Mouse (Mus musculus) spleen, postnatal 4 days (tissue): ENCODE measurements around the gene Mrpl58.
"Not testable (repeated sequence)": the region's sequence is repeated elsewhere in the genome, so short reads cannot be mapped to it uniquely, and the experiment has no call there.

ENCODE experiments used
- DNase-seq, 2 experiments: peaks; one replicate each; pipeline ENCODE4 v3.0.0; 2022; ENCODE audit warnings: low spot score in 2 of 2

The Mrpl58 gene

DNA sequence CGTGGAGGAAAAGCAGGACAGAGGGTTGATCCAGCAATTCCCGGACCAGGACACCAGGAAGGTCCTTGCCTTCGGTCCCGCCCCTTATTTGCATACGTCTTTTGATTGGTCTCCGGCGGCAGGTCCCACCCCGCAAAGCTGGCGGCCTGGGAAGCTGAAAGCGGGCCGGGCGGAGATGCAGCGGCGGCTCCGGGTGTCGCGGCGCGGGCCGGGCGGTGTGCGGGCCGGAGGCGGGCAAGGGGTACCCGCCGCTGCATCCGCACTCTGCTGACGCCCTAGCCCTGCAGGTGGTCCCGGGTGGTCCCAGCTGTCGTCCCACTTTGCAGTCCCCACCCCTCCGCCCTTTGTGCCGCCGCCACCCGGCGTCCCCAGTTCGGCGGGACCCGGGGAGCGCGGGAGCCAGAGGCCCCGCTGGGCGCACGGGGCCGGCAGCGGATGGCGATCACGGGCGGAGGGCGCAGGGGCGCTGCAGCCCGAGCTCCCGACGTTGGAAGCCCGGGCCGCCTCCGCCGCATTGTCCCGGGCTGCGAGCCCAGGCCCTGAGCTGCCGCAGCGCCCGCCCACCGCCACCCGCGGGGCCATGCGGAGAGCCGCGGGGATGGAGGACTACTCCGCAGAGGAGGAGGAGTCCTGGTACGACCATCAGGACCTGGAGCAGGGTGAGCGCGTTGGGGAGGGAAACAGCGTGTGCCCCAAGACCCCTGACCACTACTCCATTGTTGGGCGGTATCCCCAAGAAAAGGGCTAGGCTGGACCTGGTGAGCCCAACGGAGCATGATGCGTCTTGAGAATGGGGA, 21.6 kb upstream of the Mrpl58 start, which contains the start of gene Cdr2l:
TSS of gene Cdr2l (plus strand) at position 174 of the 797 bp plus-strand sequence.
- DNase-seq, result peak in 1 of 2 experiments; percentile 44

DNA sequence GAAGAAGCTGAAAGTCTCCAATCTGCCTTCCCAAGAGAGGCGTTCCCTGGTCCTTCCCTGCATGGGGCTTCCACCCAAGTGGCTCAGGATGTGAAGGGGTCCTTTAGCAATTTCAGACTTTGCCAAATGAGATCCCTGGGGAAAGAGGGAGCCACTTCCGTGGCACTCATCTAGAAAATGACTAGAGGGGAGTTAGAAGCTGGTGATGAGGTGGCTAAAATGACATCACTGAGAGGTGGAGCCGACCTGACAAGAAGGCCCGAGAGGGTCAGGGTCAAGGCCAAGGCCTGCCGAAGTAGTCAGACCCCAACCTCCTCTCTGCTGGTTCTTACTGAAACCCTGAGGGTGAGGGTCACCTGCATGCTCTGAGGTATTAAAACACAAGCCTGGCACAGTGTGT, 20.7 kb upstream of the Mrpl58 start:
- DNase-seq, result no peak

DNA sequence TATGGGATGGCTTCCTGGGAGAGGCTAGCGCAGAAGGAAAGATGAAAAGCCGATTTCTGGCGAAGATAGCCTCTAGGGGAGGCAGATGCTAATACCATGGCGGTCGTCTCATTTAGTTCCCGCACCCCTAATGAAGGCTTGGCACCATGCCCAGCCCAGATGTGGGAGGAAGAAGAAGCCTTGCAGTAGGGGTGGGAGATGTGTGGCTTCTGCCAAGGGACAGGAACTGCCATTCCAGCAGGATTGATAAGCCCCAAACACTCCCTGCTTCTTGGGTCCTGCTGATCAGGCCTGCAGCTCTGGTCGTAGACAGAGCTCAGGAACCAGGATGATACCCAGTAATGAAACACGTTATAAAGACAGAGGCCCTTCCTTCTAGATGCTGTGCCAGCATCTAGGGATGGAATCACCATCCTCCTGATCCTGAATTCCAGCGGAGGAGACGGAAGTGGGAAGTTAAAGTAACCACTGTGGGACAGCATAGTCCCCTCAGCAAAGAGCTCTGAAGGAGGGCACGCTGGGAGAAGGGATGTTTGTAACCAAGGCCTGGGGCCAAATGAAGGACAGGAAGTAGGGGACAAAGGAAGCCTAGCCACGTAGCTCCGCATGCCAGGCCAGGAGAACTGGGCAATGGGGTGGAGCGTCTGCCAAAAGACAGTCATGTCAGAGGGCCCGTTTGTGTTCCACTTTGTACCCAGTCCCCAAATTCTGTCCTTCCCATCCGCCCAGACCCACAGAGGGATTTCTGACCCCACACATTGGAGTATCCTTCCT, 19.7 kb upstream of the Mrpl58 start:
- DNase-seq, result no peak

DNA sequence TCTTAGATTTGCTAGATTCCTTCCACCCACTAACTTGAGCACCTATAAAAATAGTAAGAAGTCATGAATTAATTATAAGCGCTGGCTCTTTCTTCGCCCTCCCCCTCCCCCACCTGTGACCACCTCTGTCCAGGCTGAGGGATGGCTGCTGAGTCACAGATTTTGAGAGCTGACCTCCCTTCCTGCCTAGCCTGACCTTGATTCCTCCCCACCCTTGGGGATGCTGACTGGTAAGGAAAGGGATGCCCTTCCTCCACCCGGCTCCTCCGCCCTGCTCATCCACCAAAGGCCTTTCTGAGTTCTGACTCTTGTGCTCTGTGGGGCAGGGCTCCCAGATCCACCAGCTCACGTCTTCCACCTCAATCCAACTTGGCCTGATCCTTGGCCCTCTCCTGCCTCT, 19.0 kb upstream of the Mrpl58 start:
- no peak for DNase-seq

DNA sequence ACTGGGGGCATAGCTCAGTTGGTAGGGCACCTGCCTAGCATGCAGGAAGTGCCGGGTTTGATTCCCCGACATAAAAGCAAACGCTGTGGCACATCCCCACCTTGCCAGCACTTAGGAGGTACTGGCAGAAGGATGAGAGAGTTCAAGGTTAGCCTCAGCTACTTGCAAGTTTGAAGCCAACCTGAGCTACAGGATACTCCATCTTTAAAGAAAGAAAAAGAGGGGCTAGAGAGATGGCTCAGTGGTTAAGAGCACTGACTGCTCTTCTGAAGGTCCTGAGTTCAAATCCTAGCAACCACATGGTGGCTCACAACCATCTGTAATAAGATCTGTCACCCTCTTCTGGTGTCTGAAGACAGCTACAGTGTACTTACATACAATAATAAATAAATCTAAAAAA, 16.7 kb upstream of the Mrpl58 start:
- DNase-seq, result not testable (repeated sequence)

DNA sequence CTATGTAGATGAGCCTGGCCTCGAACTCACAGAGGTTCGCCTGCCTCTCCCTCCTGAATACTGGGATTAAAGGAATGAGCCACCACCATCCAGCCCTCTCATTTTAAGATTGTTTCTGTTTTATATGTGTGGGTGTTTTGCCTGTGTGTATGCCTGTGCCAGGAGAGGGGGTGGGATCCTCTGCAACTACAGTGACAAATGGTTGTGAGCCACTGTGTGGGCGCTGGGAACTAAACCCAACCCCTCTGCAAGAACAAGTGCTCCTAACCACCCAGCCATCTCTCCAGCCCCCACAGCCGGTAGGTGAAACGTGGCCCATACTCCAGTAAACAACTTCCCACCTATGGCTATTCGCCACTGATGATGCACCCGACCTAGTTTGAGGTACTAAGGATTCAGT, 12.2 kb upstream of the Mrpl58 start:
- no peak for DNase-seq

DNA sequence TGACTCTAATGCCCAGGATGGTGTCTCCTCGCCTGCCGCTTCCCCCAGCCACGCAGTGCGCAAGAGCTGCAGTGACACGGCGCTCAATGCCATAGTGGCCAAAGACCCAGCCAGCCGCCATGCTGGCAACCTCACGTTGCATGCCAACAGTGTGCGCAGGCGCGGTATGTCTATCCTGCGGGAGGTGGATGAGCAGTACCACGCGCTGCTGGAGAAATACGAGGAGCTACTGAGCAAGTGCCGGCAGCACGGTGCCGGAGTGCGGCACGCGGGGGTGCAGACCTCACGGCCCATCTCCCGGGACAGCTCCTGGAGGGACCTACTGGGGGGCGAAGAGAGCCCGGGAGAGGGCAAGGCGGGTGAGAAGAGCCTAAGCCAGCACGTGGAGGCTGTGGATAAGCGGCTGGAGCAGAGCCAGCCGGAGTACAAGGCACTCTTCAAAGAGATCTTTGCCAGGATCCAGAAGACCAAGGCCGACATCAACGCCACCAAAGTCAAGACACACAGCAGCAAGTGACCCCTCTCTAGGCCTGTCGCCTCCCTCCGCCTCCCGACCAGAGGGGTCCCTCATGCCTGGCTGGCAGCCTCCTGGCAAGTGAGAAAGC, 9.7 kb upstream of the Mrpl58 start:
- DNase-seq, result no peak

DNA sequence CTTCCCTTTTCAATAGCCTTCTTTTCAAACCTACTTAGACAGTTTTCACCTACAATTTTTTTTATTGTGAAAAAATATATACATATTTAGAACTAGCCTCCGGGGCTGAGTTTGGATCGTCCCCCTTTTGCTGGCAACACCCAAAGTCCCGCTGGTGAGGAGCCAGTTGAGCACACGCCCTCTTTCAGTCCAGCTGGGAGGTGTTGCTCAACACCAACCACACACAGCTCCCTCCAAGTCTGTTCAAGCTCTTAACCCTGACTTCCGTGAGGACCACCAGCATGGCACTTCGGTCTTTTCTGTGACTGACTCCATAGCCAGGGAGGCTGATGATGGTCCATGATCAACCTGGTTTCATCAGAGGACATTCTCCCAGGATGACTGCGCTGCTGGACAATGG, 5.5 kb upstream of the Mrpl58 start:
- DNase-seq, result no peak

DNA sequence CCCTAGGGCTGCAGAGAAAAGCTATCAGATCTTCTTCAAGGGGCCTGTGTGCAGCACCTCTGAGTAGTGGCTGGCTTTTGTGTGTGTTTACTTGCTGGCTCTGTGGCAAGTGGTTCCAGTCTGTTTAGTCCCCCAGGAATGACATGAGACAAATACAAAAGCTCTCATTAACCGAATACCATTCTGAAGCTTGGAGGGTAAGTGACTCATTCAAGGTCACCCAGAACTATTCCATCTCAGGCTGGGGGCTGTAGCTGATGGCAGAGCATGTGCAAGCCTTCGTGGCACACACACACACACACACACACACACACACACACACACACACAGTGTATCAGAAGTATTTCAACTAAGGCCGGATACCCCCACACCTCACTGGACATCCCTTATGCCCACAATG, 3.4 kb upstream of the Mrpl58 start:
- DNase-seq, result no peak

DNA sequence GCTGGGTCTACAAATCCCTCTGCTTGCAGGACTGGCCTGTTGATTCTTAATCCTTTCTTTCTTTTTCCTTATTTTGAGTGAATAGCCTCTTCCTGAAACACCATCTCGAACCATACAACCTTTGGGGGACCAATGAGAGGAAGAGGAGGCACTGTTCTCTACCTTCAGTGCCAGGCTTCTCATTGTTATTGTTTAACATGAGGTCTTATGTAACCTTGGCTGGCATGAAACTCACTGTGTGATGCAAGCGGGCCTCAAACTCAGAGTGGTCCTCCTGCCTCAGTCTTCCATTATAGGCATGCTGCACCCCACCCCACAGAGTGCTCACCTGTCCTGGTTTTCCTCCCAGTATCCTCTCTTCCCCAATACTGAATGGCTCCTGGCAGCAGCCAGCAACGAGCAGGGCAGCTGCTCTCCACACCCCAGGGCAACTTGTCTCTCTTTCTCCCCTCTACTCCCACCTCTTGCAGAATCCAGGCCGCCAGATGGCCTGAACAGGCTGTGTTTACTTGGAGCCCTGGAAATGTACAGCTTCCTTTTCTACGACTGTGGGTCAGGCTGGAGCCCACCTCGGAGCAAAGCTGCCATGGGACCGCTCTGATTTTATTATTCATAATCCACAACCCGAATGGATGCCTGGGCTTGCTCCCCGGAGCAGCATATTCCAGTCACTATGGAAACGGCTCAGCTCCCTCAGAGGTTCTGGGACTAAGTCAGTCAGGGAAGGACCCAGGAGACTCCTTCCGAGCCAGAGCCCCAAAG, 2.7 kb upstream of the Mrpl58 start:
- no peak for DNase-seq

DNA sequence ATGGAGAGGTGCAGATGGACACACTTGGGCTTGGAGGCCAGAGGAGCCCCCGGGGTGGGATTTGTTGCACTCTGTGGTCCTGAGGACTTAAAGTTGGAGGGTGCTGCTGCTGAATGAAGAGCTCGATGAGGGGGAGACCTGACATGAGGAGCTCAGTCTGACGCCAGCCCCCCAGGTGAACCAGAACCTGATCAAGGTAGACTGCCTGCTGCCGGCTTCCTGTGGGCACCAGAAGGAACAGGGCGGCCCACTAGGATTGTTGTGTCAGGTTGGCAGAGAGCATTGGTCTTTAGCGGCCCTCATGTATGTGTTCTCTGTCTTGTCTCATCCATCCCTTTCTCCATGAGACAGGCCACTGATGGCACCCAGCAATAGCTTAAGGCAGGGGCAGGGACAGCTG, 2.2 kb downstream of the Mrpl58 start:
- DNase-seq, result no peak

DNA sequence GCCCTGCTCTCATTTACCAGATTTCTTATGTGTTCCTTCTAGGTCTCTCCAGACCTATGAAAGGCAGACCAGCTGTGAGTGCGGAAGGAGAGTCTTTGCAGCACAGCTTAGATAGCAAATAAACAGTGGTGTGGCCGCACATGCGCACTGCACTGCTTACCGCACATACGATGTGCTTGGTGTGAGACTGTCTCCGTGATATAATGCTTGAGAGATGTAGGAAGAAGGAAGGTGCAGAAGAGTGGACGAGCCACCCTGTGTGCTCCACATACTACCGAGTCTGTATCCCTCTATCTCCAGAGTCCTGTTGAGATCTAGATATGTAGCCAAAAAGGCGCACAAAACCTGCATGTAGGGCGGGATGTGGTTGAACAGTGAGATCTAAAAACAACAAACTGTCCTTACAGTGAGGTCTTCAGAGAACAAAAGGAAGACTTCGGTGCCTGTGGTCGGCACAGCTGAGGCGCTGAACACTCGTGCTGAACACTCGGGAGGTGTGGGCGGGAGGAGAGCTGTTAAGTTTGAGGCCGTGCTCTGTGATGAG, 3.4 kb downstream of the Mrpl58 start:
- DNase-seq, result no peak

DNA sequence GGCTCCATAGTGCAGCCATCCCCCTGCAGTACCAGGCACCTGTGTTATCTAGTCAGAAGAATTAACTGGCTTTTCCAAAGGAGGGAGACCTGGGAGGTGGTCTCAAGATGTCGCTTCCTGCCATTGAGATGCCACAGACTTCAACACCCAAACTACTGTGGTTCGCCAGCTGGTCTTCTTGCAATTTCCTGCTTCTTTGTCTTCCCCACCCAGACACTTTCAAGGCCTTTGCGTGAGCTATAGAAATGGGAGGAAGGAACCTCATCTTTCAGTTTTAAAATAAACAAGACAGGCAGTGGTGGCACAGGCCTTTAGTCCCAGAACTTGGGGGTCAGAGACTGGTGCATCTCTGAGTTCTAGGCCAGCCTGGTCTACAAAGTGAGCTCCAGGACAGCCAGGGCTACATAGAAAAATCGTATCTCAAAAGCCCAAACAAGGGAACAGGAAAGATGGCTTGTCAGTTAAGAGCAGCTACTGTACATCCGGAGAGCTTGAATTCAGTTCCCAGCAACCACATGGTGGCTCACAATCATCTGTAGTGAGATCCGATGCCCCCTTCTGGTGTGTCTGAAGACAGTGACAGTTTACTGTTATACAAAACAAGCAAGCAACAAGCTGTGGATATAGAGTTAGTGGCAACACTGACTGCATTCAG, 4.8 kb downstream of the Mrpl58 start:
- DNase-seq, result no peak

DNA sequence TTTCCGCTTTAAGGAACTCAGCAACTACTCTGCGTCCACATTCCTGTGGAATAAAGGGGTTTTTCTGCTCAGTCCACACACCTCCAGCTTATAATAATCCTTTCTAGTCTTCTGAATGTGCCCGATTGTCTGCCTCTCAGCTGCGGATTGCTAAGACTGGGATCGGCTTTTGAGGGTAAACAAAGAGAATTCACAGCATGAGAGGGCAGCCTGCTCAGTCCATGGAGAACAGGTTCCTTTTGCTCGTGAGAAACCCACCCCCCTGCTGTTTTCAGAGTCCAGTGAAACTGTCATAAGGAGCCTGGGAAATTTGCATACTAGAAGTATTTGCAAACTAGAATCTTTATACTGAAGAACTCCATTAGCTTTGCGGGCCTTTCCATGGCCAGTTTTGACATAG, 6.0 kb downstream of the Mrpl58 start:
- DNase-seq, result no peak

DNA sequence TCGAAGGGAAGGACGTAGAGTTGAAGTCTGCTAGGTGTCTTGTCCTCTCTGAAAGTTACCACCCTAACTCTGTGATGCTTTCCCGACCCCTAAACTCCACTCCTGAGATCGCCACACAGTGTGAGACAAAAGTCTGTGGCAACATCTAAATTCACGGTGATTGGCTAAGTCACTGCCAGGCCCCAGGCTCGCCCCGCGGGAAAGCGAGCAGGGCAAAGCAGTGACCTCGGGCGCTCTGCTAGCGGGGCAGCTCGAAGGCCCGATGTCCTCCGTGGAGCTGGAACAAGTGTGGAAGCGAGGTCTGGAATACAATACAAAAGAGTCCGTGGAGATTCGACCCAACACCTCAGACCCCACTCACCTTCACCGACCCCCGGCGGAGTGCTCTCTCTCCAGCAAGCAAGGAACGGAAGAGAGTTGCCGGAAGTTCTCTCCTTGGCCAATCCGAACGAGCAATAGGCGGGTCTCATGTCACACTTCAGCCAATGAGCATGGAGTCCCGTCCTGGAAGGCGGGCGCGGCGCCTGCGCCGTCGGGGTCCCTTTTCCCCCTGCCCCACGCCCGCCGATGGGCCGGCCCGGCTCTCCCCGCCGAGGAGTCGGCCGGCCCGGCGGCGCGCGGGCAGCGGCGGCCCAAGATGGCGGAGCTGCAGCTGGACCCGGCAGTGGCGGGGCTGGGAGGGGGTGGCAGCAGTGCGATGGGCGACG, 16.1 kb downstream of the Mrpl58 start, which contains the start of the genes Atp5h and Kctd2:
TSS of gene Atp5h (minus strand) at position 432 of the 707 bp plus-strand sequence.
TSS of gene Kctd2 (plus strand) at position 598 of the 707 bp plus-strand sequence.
- DNase-seq, result peak; percentile 94 to 96

DNA sequence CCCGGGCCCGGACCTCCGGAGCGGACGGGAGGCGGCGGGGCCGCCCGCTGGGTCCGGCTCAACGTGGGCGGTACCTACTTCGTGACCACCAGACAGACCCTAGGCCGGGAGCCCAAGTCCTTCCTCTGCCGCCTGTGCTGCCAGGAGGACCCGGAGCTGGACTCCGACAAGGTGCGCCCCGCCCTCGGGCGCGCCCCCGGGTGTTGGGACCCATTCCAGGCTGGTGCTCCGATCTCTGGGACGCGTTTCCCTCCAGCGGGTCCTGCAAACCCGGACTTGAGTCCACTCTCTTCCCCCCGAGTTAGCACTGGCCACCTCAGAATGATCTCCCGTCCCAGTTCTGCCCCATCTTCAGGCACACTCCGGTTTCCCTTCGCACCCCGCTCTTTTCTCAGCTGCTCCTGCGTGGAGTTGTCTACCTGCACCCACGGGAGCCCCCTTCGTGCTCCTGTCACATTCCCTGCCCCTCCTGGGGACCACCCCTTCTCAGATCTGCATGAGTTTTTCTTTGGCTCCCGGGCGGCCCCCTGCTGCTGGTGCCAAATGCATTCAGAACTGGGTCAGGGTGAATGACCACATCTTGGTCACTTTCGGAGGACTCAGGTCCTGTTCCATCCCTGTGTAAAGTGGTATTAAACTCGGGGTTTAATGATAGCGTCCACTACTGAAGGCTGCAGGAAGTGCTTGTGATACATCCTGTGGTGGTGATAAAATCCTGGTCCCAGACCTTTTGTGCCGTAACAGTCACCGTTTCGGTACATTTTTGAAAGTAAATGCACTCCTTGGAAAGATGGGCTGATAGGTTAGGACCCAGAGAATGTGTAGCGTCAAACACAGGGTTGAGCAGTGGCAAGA, 17.0 kb downstream of the Mrpl58 start:
- peak; percentile 59 to 84 for DNase-seq

DNA sequence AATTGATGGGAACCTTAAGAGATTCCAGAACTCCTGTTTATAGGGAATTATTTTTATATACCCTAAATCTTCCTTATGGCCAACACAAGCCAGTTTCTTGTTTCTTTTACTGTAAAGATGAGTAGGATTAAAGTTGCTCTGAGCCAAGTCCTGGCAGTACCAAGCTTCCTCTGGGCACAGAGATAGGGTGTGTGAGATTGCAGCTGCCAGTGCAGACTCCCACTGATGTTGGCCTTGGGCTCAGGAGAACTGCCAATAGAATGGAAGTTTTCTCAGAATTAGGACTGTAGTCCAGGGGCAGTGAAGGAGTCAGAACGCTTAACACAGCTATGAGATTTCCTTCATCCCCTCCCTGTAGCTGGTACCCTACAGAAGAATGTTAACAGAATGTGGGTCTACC, 17.8 kb downstream of the Mrpl58 start:
- DNase-seq, result no peak

DNA sequence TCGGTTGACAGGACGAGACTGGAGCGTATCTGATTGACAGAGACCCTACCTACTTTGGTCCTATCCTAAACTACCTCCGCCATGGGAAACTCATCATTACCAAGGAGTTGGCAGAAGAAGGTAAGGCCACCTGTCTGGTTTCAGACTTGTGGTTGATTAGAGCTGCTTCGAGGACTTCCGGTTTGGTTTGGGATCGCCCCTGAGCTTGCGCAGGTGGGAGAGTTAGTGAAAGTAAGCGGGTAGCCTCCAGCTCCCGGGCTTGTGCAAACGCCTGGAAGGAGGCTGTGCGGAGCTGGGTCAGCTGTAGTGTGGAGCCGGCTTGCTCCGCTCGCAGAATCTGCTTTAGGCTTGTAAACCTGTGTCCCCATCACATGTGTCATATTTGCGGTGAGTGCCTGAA, 18.4 kb downstream of the Mrpl58 start:
- DNase-seq, result no peak

DNA sequence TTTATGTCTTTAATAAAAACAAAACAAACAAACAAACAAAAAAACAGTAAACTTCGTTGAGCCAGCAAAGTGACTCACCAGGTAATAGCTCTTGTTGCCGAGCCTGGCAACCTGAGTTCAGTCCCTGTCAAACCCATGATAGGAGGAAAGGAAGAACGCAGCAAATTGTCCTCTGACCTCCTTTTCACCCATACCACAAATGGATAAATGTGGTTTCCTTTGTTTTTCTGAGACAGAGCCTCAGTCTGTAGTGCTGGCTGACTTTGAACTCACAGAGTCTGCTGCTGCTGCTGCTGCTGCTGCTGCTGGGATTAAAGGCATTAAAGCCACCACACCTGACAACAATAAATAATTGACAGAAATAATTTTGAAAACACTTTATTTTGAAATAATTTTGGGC, 19.5 kb downstream of the Mrpl58 start:
- no peak for DNase-seq
